Mouse (Mus musculus) limb, embryonic 11.5 days (tissue): ENCODE measurements around the gene Ankrd34a. TPM values are rescaled to one million over a fixed set of nuclear protein-coding genes. Genes with fewer than 3 reads are reported as not detected.

Experiments
- ATAC-seq: fragments of 200-750 bp; cut with Nextera tagmentation; 2 replicates; pipeline ENCODE4 v1.8.0; 2017; ENCODE audit warnings: low read depth; ENCODE audit not compliant: insufficient number of reproducible peaks, low FRiP score, low TSS enrichment
- DNase-seq: peaks from one replicate; pipeline ENCODE4 v3.0.0-alpha.2; 2015; ENCODE audit warnings: low spot score
- H3K27ac ChIP-seq: fragments of 300-500 bp; sonication (generic); replicated peaks from 2 replicates; pipeline ENCODE4 v1.5.1; 2014; ENCODE audit warnings: low read depth, mild to moderate bottlenecking, low read length
- H3K27me3 ChIP-seq: fragments of 300-500 bp; sonication (generic); 2 replicates; pipeline ENCODE4 v1.6.1; 2014; ENCODE audit warnings: mild to moderate bottlenecking, low read length, mixed read lengths; ENCODE audit not compliant: control insufficient read depth, insufficient read depth
- H3K36me3 ChIP-seq: fragments of 300-500 bp; sonication (generic); 2 replicates; pipeline ENCODE4 v1.6.1; 2014; ENCODE audit warnings: mild to moderate bottlenecking, low read length, moderate library complexity, mixed read lengths; ENCODE audit not compliant: control insufficient read depth, insufficient read depth
- H3K4me1 ChIP-seq: fragments of 300-500 bp; sonication (generic); 2 replicates; pipeline ENCODE4 v1.6.1; 2014; ENCODE audit warnings: low read length, mixed read lengths; ENCODE audit not compliant: control insufficient read depth, insufficient read depth
- H3K4me2 ChIP-seq: fragments of 300-500 bp; sonication (generic); 2 replicates; pipeline ENCODE4 v1.6.1; 2014; ENCODE audit warnings: low read depth, mild to moderate bottlenecking, moderate library complexity; ENCODE audit not compliant: severe bottlenecking
- H3K4me3 ChIP-seq: fragments of 300-500 bp; sonication (generic); 2 replicates; pipeline ENCODE4 v1.5.1; 2014; ENCODE audit warnings: low read depth, low read length
- H3K9ac ChIP-seq: fragments of 300-500 bp; sonication (generic); 2 replicates; pipeline ENCODE4 v1.6.1; 2014; ENCODE audit warnings: mild to moderate bottlenecking, low read length
- H3K9me3 ChIP-seq: fragments of 300-500 bp; sonication (generic); 2 replicates; pipeline ENCODE4 v1.6.1; 2016; ENCODE audit warnings: low read length; ENCODE audit not compliant: control insufficient read depth
- WGBS: fragments of 180-500 bp; shearing (Covaris S2); extraction: QIAGEN DNeasy Blood & Tissue Kit; methylation state at CpG from one replicate; pipeline ENCODE4 v1.1.7; 2014; 5-methylcytosine and 5-hydroxymethylcytosine counted together
- polyA plus RNA-seq: library from polyadenylated mRNA; unstranded; fragments of >200 nt; fragmentation: Nextera tagmentation; extraction: Ambion mirVana; gene quantifications from 2 replicates; pipeline ENCODE4 v1.2.1, GENCODE M21; 2014

Gene Ankrd34a
- polyA plus RNA-seq, 1 experiment from 2014 or later = 1.7 TPM

DNA sequence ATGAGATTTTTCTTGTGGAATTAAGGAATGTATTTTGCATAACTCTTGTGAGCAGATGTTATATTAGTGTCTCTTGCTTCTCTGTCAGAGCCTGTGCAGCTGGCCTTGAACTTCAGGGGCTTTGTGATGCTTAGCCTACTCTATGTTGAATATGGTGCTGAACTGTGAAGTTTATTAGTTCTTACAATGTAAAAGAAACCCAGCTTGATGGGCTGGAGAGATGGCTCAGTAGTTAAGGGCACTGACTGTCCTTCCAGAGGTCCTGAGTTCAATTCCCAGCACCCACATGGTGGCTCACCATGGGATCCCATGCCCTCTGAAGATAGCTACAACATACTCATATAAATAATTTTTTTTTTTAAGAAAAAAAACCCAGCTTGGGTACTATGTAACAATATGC is 35.6 kb downstream of the Ankrd34a start:
- no peak overlapping the region for H3K4me3 ChIP-seq
- ATAC-seq (no peak), DNase-seq (no peak)
- peaks cover 2% of the 10 kb centered on the region; the same call in 1 of the 2 replicates for H3K9me3 ChIP-seq
- no peak overlapping the region for H3K4me2 ChIP-seq
- H3K4me1 ChIP-seq = peaks cover 10% of the 10 kb centered on the region; the same call in 1 of the 2 replicates
- H3K27me3 ChIP-seq = no peaks in the 10 kb centered on the region
- H3K36me3 ChIP-seq = peaks cover 7% of the 10 kb centered on the region; the same call in 1 of the 2 replicates
- H3K27ac ChIP-seq = no peak overlapping the region
- H3K9ac ChIP-seq = no peak overlapping the region

DNA sequence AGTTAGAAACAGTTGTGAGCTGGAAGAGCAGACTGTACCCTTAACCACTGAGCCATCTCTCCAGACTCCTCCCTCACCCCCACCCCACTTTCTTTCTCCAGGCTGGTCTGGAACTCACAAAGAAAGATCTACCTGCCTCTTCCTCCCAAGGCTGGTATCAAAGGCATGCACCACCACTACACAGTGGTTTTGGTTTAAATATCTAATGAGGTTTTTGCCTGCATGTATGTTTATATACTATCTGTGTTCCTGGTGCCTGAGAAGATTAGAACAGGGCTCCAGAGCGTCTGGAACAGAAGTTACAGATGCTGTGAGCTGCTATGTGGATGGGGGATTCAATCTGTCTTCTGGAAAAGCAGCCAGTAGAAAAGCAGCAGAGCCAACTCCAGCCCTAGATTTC is 37.6 kb downstream of the Ankrd34a start:
- ATAC-seq = no peak
- Histone ChIP-seq H3K4me3 (no peak overlapping the region), H3K36me3 (peaks cover 11% of the 10 kb centered on the region; the same call in 1 of the 2 replicates)

DNA sequence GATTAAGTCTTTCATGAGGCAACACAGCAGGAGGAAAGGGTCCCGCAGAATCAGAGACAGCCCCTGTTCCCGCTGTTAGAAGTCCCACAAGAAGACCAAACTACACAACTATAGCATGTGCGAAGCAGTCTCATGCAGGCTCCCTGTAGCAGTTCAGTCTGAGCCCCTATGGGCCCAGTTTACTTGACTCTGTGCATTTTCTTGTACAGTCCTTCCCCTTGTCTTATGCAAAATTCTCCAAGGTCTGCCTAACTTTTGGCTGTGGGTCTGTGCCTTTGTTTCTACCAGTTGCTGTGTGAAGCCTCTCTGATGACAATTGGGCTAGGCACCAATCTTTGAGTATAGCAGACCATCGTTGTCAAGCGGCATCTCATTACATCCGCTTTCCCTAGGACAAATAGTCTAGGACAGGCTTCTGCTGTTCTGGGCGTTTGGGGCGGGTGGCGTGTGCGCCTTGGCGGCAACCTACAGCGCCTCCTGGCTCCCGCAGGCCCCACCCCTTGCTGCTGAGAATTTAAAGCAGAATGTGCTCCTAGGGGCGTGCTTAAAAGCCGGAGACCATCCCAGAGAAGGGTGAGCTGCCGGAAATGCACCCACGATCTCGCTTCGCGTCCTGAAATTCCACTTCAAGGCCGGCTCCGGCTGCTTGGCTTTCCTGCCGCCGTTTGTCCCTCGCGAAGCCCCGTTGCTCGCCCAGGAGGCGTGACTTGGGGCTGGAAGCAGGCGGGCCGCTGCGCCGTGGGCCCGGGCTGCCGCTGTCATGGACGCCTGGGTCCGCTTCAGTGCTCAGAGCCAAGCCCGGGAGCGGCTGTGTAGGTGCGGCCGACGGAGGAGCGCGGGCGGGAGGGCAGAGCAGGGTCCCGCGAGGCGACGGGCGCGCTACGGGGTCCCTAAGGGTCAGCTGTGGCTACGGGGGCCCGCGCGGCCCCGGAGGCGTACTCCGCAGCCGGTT is 38.8 kb downstream of the Ankrd34a start, which contains the start of the genes Pex11b and Gm42957:
TSS of gene Pex11b (plus strand) at position 449 of the 952 bp plus-strand sequence.
TSS of gene Gm42957 (plus strand) at position 547 of the 952 bp plus-strand sequence.
- ATAC-seq (peak; percentile 81), DNase-seq (peak; percentile 86)
- H3K4me2 ChIP-seq = peak within 1 kb of the TSS; percentile 81
- peak within 1 kb of the TSS; percentile 73; the same call in 1 of the 2 replicates for H3K27ac ChIP-seq
- no peaks in the 10 kb centered on the region for H3K27me3 ChIP-seq
- H3K9me3 ChIP-seq = peaks cover 2% of the 10 kb centered on the region; the same call in 1 of the 2 replicates
- peaks cover 10% of the 10 kb centered on the region; the same call in 1 of the 2 replicates for H3K4me1 ChIP-seq
- peaks cover 13% of the 10 kb centered on the region; the same call in 1 of the 2 replicates for H3K36me3 ChIP-seq
- 2% methylated on average over 60 of the region's 60 CpGs for WGBS
- H3K4me3 ChIP-seq = peak within 1 kb of the TSS; percentile 95
- peak within 1 kb of the TSS; percentile 95 for H3K9ac ChIP-seq

More for the DNA sequence above, 37.6 kb downstream of the Ankrd34a start:
- Histone ChIP-seq H3K4me1 (peaks cover 10% of the 10 kb centered on the region; the same call in 1 of the 2 replicates), H3K9me3 (peaks cover 2% of the 10 kb centered on the region; the same call in 1 of the 2 replicates), H3K27me3 (no peaks in the 10 kb centered on the region), H3K9ac (no peak overlapping the region), H3K4me2 (no peak overlapping the region), H3K27ac (no peak overlapping the region)
- 63% methylated on average over 1 of the region's 1 CpGs for WGBS
- DNase-seq = no peak

DNA sequence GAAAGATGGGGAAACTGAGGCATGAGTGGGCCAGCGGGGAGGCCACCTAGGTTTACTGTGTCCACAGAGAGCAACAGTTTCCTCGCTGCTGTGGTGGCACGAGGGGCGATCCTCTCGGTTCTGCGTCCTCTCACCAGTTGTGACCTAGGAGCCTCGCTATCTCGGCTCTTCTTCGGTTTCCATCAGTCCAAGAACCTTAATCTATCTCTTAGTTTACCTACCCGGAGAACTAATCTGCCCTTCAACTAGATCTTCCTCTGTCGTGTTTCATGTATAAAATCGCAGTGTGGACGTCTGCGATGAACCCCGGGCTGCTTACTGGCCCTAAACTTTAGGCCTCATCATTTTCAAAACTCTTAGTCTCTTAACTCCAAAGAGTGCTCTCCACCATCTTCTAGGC is 39.5 kb downstream of the Ankrd34a start:
- Histone ChIP-seq H3K36me3 (peaks cover 13% of the 10 kb centered on the region; the same call in 1 of the 2 replicates), H3K9ac (peak overlapping the region; percentile 95), H3K27me3 (no peaks in the 10 kb centered on the region), H3K4me3 (peak overlapping the region; percentile 95), H3K27ac (peak overlapping the region; percentile 73; the same call in 1 of the 2 replicates), H3K4me1 (peaks cover 6% of the 10 kb centered on the region; the same call in 1 of the 2 replicates), H3K9me3 (peaks cover 2% of the 10 kb centered on the region; the same call in 1 of the 2 replicates), H3K4me2 (peak overlapping the region; percentile 81)
- WGBS = 11% methylated on average over 15 of the region's 15 CpGs
- DNase-seq (no peak), ATAC-seq (no peak)

DNA sequence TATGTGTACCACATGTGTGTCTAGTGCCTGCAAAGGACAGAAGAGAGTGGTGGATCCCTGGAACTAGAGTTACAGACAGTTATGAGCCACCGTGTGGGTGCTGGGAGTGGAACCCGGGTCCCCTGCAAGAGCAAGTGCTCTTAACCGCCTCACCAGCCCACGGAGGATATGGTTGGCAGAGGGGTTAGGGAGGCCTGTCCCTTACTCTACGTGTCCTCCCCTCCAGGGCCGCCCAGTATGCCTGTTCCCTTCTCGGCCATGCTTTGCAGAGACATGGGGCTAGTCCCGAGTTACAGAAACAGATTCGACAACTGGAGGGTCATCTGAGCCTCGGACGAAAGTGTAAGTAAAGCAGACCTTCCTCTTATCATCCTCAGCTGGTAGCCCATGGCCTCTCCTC is 40.0 kb downstream of the Ankrd34a start:
- DNase-seq = peak; percentile 22

DNA sequence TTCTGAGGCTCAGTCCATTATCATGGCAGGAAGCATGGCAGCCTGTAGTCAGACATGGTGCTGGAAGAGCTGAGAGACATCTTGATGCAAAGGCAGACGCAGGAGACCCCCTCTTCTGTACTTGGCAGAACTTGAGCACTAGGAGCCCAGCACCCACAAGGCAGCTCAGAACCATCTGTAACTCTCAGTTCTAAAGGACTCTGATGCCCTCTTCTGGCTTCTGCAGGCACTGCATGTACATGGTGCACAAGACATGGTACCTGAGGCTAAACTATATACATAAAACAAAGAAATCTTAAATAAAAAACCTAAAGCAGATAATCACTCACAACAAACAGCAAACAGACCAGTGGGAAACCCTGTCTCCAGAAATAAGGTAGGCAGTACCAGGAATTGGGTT is 42.8 kb downstream of the Ankrd34a start:
- Histone ChIP-seq H3K9ac (no peak overlapping the region), H3K27me3 (no peaks in the 10 kb centered on the region), H3K36me3 (peaks cover 6% of the 10 kb centered on the region; the same call in 1 of the 2 replicates), H3K4me1 (0 out of 2 replicates have a peak, but pooled peaks cover 3% of the 10 kb centered on the region), H3K4me2 (no peak overlapping the region), H3K9me3 (no peaks in the 10 kb centered on the region), H3K4me3 (no peak overlapping the region), H3K27ac (no peak overlapping the region)
- DNase-seq = peak; percentile 71
- 62% methylated on average over 1 of the region's 1 CpGs for WGBS
- ATAC-seq = no peak

More for the DNA sequence above, 40.0 kb downstream of the Ankrd34a start:
- no peak overlapping the region; the same call in 1 of the 2 replicates for H3K27ac ChIP-seq
- peaks cover 13% of the 10 kb centered on the region; the same call in 1 of the 2 replicates for H3K36me3 ChIP-seq
- peak overlapping the region; percentile 95 for H3K4me3 ChIP-seq
- no peak for ATAC-seq
- H3K9ac ChIP-seq = peak overlapping the region; percentile 95; the same call in 1 of the 2 replicates
- H3K27me3 ChIP-seq = no peaks in the 10 kb centered on the region
- WGBS = 69% methylated on average over 11 of the region's 11 CpGs
- H3K4me2 ChIP-seq = peak overlapping the region; percentile 81
- H3K9me3 ChIP-seq = peaks cover 2% of the 10 kb centered on the region; the same call in 1 of the 2 replicates
- H3K4me1 ChIP-seq = 0 out of 2 replicates have a peak, but pooled peaks cover 3% of the 10 kb centered on the region

DNA sequence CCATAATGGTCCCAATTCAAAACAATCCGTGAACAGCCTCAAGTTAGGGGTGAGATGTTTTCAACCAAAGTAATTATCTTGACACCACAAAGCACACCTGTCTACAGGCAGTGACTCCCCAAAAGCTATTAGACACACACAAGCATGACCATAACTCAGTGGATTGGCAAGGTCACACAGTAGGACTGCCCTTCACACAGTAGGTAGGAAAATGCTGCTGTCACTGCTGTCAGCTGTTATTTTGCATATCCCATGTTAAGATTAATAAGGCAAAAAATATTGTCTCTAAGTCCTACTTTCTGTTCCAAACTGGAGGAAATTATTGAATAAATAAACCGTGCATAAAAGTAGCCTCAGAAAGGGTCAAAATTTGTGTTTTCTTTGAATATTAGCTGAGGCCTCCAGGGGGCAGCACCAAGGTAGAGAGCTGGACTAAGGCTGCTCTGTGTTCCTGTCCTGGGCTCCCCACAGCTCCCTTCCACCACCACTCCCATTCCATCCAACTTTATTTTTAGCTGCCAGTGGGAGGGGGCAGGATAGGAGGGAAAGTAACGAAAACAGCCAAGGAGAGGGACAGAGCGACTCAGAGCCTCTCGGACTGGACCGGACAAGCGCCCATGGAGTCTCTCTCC is 48.7 kb downstream of the Ankrd34a start, which contains the start of gene Itga10:
TSS of gene Itga10 (plus strand) at position 567 of the 632 bp plus-strand sequence.
- no peaks in the 10 kb centered on the region for H3K36me3 ChIP-seq
- no peak within 1 kb of the TSS for H3K27ac ChIP-seq
- H3K27me3 ChIP-seq = no peaks in the 10 kb centered on the region
- no peak within 1 kb of the TSS for H3K4me2 ChIP-seq
- H3K4me3 ChIP-seq = no peak within 1 kb of the TSS
- no peaks in the 10 kb centered on the region for H3K9me3 ChIP-seq
- ATAC-seq (no peak), DNase-seq (peak; percentile 56)
- H3K4me1 ChIP-seq = no peaks in the 10 kb centered on the region
- WGBS = 74% methylated on average over 7 of the region's 7 CpGs
- H3K9ac ChIP-seq = no peak within 1 kb of the TSS

DNA sequence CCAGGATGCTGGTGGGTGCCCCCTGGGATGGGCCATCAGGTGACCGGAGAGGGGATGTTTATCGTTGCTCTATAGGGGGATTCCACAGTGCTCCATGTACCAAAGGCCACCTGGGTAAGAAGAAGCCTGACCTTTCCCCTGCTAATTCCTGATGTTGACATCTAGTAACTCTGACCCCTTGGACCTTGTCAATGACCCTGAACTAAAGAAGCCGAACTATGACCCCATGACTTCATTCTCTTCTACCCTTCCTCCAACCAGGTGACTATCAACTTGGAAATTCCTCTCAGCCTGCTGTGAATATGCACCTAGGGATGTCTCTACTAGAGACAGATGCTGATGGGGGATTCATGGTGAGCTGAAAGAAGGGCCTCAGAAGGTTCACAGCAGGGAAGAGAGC is 50.9 kb downstream of the Ankrd34a start:
- no peaks in the 10 kb centered on the region for H3K9me3 ChIP-seq
- WGBS = 89% methylated on average over 3 of the region's 3 CpGs
- DNase-seq = no peak
- no peak overlapping the region for H3K27ac ChIP-seq
- H3K4me1 ChIP-seq = no peaks in the 10 kb centered on the region
- H3K36me3 ChIP-seq = no peaks in the 10 kb centered on the region
- no peak overlapping the region for H3K9ac ChIP-seq
- H3K4me3 ChIP-seq = no peak overlapping the region
- H3K27me3 ChIP-seq = no peaks in the 10 kb centered on the region
- no peak overlapping the region for H3K4me2 ChIP-seq
- no peak for ATAC-seq
